Mouse (Mus musculus) regulatory T cell (primary cell): ENCODE data around the gene Lce3c.

Experiments
- in situ Hi-C: fragments of 300-600 bp; cut with MboI, MseI; formaldehyde crosslinking; loops from one replicate; pipeline ENCODE4 v1.15.1; 2025; ENCODE audit warnings: high pct_unique_total_duplicates

Lce3c gene

DNA sequence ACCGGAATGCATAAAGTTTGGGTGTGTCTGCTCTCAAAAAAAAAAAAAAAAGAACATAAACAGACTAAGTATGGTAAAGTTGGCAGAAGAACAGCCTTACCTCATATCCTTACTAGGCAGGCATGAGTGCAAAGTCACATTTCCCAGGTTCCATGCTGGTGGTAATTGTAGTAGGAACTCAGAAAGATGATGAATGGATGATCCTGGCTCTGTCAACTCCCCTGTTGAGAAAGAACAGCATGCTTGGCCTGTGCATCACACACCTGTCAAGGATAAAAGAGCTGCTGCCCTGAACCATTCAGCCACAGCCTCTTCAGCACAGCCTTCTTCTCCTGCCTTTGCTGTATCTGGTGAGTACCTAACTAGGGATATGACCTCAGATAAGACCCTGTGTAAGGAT, at the start of gene Lce3c:
Lce3c (plus strand) TSS at position 301 of the 400 bp plus-strand sequence.
- in situ Hi-C loops: no loop called here

DNA sequence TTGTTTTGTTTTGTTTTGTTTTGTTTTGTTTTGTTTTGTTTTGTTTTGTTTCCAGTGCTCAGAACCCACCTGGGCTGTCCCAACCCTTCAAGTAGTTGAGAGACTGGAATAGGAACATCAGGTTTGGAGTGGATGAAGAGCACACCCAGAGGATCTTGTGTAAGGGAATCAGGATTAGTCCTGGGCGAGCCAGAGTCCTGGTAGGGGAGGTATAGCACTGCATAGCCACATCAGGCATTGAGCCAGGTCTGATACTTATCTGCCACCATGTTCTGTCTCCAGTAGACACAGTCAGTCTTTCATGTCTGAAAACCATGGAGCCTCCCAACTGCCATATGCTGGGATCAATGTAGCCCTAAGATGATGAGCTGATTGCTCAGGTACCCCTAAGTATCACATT, 49.8 kb upstream of the Lce3c start:
- in situ Hi-C loops: no loop called here

DNA sequence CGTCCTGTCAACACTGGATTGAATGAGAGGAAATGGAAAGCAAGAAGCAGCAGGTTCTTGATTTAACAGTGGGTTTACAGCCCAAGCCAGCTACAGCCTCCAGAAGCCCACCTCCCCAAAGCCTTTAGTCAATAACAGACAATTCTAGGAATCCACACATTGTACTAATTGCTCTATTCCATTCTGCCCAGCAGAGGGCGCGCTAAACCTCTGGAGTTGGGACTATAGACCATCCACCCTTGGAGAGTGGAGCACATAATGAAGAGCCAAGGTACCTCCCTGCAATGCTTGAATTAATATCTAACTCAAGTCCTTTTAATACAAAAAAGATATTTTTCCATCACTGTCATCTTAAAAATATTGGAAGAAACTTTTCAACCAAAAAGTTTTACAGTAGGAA, 41.3 kb upstream of the Lce3c start:
- in situ Hi-C loops: no loop called here

DNA sequence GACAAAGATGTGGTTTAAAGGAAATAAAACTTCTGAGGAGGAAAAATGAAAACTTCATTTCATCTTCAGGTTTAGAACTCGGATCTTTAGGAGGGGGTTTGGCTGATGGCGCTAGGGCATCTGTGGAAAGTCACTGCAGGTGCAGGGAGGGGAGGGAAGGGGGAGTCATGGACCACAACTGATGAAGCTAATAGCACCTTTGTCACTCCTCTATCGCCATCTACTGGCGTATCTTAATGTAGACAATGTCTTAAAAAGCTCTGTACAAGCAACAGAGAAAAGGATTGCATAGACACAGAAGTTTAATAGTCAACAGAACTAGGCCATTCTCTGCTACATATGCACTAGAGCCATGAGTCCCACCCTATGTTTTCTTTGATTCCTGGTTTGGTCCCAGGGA, 40.6 kb upstream of the Lce3c start:
- in situ Hi-C loops: no loop called here

DNA sequence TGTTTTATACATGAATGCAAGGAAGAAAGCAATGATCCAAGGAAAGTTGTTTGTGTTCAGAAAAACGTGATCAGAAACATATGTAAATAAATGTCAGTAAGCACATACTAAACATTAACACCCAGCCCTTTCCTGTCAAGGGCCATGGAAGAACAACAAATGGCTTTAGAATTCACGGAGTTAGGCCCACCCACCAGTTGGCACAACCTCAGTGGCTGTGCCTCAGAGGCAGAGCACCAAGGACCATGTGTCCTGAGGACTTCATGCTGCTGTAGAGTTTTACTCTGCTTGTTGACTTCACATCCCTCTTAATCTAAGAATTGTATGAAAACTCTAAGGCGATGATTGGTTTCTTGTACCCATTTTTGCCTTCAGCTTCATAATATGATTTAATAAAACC, 39.1 kb upstream of the Lce3c start:
- in situ Hi-C loops: no loop called here

DNA sequence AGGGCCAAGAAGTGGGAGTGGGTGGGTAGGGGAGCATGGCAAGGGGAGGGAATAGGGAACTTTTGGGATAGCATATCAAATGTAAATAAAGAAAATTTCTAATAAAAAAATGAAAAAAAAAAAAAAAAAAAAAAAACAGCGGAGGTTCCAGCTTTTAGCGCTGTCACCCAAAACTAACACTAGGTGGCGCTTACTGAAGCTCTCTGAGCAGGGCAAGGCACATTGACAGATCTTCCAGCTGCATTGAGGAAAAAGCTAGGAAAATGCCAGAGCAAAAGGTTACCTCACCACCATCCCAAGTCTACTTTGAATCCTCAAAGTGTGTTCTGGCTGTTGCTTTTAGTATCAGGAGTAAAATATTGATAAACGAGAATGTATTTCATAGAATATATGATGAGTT, 36.7 kb upstream of the Lce3c start:
- in situ Hi-C loops: no loop called here

DNA sequence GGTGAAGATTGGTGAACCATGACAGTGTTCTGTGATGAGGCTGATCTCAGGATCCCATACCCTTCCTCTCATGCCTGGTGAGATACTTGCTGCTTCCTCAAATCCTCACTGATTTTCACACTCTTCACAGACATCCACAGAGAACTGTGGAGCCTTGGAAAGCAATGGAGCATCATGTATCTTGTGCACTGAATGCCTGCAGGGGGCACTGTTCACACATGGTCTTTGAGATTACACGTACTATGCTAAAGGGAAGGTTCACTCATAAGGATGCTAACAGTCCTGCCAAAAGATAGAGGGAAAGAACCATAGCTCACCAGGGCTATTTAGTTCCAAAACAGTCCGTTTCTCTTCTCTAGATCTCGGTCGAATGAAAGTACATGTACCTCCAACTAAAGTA, 23.9 kb upstream of the Lce3c start:
- in situ Hi-C loops: no loop called here

DNA sequence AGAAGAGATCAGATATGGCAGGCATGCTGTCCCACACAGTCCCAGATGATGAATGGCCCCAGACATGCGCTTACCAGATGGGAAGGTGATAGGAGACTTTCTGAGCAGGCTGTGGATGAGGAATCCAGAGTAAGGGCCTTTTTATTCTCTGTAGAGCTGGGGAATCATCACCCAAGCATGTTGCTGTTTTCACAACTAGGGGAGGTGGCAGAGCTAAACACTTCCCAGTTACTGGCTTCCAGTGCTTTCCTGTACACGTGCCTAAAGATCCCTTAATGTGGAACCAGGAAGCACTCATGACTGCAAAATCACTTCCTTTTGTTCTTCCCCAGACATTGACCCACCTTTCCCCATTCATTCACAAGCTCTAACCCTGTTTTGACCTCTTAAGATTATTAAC, 18.2 kb upstream of the Lce3c start, which contains the start of gene Lce3a:
Lce3a (minus strand) TSS at position 101 of the 400 bp plus-strand sequence.
- in situ Hi-C loops: no loop called here

DNA sequence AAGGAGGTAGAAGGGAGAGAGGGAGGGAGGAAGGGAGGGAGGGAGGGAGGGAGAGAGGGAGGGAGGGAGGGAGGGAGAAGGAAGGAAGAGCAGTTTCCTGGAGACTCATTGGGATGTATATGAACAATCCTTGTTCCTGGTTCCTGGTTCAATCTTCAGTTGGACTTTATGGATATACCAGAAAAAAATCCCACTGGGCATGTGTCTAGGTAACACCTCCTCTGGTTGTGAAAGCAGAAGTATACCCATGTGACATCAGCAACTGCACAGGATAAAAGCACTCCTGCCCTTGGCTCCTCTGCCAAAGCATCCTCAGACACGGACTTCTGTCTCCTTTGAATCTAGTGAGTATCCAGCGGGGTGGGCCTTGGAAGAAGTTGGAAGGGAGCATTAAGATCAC, 11.6 kb upstream of the Lce3c start, which contains the start of gene Lce3b:
Lce3b (plus strand) TSS at position 301 of the 400 bp plus-strand sequence.
- in situ Hi-C loops: no loop called here

DNA sequence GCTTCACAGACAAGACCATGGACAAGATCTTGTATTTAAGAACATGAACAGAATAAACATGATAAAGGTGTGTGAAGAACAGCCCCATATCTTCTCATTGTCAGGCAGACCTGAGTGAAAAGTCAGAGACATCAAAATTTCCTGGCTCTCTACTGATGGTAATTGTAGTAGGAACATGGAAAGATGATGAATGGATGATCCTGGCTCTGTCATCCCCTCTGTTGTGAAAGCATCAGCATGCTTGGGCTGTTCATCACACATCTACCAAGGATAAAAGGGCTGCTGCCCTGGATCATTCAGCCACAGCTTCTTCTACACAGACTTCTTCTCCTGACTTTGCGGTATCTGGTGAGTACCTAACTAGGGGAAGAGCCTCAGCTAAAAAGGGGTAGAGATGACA, 12.8 kb downstream of the Lce3c start, which contains the start of gene Lce3d:
Lce3d (plus strand) TSS at position 301 of the 400 bp plus-strand sequence.
- in situ Hi-C loops: no loop called here

DNA sequence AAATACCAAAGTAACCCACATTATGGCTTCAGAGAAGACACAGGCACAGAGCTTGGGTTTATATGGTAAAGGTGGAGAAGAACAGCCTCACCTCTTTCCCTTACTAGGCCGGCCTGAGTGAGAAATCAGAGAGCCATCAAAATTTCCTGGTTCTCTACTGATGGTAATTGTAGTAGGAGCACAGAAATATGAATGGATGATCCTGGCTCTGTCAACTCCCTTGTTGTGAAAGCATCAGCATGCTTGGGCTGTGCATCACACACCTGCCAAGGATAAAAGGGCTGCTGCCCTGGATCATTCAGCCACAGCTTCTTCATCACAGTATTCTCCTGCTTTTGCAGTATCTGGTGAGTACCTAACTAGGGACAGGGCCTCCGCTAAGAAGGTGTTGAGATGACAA, 22.5 kb downstream of the Lce3c start, which contains the start of gene Lce3e:
Lce3e (plus strand) TSS at position 301 of the 400 bp plus-strand sequence.
- in situ Hi-C loops: no loop called here

DNA sequence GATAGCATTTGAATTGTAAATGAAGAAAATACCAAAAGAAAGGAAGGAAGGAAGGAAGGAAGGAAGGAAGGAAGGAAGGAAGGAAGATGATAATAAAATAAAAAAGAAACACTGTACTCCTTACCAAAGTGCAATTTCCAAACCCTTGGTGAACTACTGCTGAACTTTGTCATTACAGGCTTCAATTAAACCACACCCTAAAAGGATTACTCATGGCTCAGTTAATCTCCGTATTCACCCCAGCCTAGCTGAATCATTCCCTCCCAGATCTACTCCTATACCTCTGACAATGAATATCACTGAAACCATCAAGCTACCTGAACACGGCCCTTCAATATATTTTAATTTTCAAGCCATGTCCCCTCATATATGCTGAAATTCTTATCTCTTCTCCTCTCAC, 34.2 kb downstream of the Lce3c start:
- in situ Hi-C loops: no loop called here

DNA sequence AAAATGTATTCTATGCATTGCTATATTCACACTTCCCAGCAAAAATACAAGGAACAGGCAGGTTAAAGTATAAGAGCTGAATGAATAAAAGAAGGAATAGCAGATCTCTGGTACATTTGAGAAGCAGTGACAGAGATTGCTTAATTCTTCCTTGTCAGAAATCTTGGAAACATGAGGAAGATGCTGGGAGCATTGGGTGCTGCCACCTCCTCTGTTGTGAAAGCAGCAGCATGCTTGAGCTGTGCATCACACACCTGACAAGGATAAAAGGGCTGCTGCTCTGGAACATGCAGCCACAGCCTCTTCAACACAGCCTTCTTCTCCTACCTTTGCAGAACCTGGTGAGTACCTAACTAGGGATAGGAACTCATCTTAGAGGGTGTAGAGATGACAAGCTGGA, 47.6 kb downstream of the Lce3c start, which contains the start of gene Lce3f:
Lce3f (plus strand) TSS at position 301 of the 400 bp plus-strand sequence.
- in situ Hi-C loops: no loop called here
